Mouse (Mus musculus): Measurements from ENCODE around the gene Ppib.

GRCm38 (mm10) chr9:66080804-66081459, 20.9 kb downstream of the Ppib start:
- TF ChIP-seq ZC3H11A (IDR thresholded peaks at IDR 0.05; ENCODE audit: borderline replicate concordance, low read depth, low read length): no peak
- no peak for TF ChIP-seq CHD2 (IDR thresholded peaks at IDR 0.05; ENCODE audit: low read depth, low read length)
- no peak for TF ChIP-seq HCFC1 (IDR thresholded peaks at IDR 0.05; ENCODE audit: borderline replicate concordance, insufficient read depth, low read length)
- TF ChIP-seq MAFK (IDR thresholded peaks at IDR 0.05; ENCODE audit: insufficient read depth, low read depth, low read length): no peak
- TF ChIP-seq ZNF384 (IDR thresholded peaks at IDR 0.05; ENCODE audit: low read depth, low read length): no peak

Measured in ES-E14 (cell line).